Mouse (Mus musculus): ENCODE measurements at regions not wholly inside any gene's neighbourhood (a gene's known extent, or its start where the extent isn't known, plus 50 kb on each side); places are given as distances from the start of the nearest gene placed in this dataset.

DNA sequence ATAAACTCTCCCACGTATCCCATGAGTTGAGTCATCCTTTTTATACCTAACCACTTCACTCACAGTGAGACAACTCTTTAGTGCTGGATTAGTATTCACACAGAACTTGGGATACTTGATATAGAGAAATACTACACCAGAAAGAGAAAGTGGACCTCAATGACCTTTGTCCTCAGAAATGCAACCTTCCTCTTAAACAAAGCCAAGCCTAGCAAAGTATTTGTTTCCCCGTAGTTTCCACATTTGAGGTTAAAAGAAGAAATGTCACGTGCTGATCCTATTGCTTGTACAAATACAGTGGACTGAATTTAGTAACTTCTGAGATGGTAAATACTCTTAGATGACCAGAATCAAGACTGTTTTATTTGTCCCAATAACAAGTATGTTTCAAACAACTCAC, 464.8 kb downstream of the Klf5 start:
- no peak overlapping the region for H3K4me3 ChIP-seq (ENCODE audit: low read depth, low read length)
- H3K9me3 ChIP-seq (ENCODE audit: control insufficient read depth, low read length), result no peaks in the 10 kb centered on the region
- H3K27me3 ChIP-seq (ENCODE audit: control insufficient read depth, insufficient read depth, low read length), result no peaks in the 10 kb centered on the region
- no peak overlapping the region for H3K4me2 ChIP-seq (ENCODE audit: low read depth)
- DNase-seq (ENCODE audit: low spot score), result no peak
- ATAC-seq (ENCODE audit: insufficient read depth, low FRiP score, low TSS enrichment), result no peak
- H3K9ac ChIP-seq (ENCODE audit: low read length), result no peak overlapping the region
- 82% methylated on average over 3 of the region's 3 CpGs for WGBS
- H3K36me3 ChIP-seq (ENCODE audit: control insufficient read depth, insufficient read depth, low read length), result no peaks in the 10 kb centered on the region
- no peaks in the 10 kb centered on the region for H3K4me1 ChIP-seq (ENCODE audit: control insufficient read depth, insufficient read depth, low read length)
- H3K27ac ChIP-seq (ENCODE audit: low read depth, low read length), result no peak overlapping the region

DNA sequence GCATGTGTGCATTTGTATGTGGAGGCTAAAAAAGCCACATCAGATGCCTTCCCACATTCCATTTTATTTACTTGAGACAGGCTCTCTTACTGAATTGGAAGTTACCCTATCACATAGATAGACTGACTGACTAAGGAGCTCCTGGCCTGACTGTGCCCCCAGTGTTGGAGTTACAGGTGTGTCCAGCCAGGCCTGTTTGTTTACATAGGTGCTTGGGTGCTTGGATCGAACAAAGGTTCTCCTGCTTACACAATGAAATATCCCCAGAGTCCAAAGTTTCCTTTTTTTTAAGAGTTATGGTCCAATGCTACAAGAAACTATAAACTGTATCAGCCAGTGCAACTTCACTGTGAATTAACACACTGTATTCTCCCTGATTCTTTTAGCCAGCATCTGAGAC, 472.5 kb downstream of the Klf5 start:
- H3K9me3 ChIP-seq (ENCODE audit: control insufficient read depth, low read length), result no peaks in the 10 kb centered on the region
- H3K4me2 ChIP-seq (ENCODE audit: low read depth), result no peak overlapping the region
- H3K4me1 ChIP-seq (ENCODE audit: control insufficient read depth, insufficient read depth, low read length), result no peaks in the 10 kb centered on the region
- H3K4me3 ChIP-seq (ENCODE audit: low read depth, low read length), result no peak overlapping the region
- H3K27me3 ChIP-seq (ENCODE audit: control insufficient read depth, insufficient read depth, low read length), result no peaks in the 10 kb centered on the region
- no peak overlapping the region for H3K27ac ChIP-seq (ENCODE audit: low read depth, low read length)
- no peaks in the 10 kb centered on the region for H3K36me3 ChIP-seq (ENCODE audit: control insufficient read depth, insufficient read depth, low read length)
- ATAC-seq (ENCODE audit: insufficient read depth, low FRiP score, low TSS enrichment) (no peak), DNase-seq (ENCODE audit: low spot score) (no peak)
- 85% methylated on average over 1 of the region's 1 CpGs for WGBS
- no peak overlapping the region for H3K9ac ChIP-seq (ENCODE audit: low read length)

DNA sequence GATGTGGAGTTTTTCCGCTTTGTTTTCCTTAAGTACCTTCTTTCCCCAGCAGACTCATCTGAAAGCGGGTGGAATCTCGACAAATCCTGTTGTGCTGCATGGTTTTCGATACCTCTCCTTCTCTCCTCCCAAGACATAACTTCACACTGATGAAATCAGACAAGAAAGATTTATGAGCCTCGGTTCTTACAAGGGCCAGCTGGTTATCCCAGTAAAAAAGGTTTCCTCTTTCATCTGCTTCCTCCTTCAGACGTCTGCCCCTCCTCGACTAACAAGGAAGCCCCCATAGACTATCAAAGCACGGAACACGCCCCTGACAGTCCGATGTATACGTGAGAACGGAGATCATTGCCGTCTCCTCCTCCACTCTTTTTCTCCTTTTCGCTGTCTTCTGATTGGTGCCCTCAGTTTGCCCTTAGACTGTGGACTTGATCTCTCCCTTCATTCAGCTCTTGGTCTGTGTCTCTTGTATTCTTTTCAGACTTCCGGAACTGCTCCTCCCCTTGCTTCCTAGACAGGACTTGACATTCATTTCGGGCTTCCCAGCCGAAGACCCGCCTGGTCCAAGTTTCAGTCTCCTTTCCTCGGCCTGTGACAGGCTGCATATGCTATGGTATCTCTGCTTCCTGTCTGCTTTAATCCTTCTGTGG, 474.4 kb downstream of the Klf5 start:
- H3K9ac ChIP-seq (ENCODE audit: low read length), result no peak overlapping the region
- no peaks in the 10 kb centered on the region for H3K4me1 ChIP-seq (ENCODE audit: control insufficient read depth, insufficient read depth, low read length)
- DNase-seq (ENCODE audit: low spot score) (no peak), ATAC-seq (ENCODE audit: insufficient read depth, low FRiP score, low TSS enrichment) (no peak)
- H3K27me3 ChIP-seq (ENCODE audit: control insufficient read depth, insufficient read depth, low read length), result no peaks in the 10 kb centered on the region
- H3K4me3 ChIP-seq (ENCODE audit: low read depth, low read length), result no peak overlapping the region
- WGBS, result 70% methylated on average over 19 of the region's 19 CpGs
- H3K36me3 ChIP-seq (ENCODE audit: control insufficient read depth, insufficient read depth, low read length), result no peaks in the 10 kb centered on the region
- H3K4me2 ChIP-seq (ENCODE audit: low read depth), result no peak overlapping the region
- H3K27ac ChIP-seq (ENCODE audit: low read depth, low read length), result no peak overlapping the region
- H3K9me3 ChIP-seq (ENCODE audit: control insufficient read depth, low read length), result no peaks in the 10 kb centered on the region

DNA sequence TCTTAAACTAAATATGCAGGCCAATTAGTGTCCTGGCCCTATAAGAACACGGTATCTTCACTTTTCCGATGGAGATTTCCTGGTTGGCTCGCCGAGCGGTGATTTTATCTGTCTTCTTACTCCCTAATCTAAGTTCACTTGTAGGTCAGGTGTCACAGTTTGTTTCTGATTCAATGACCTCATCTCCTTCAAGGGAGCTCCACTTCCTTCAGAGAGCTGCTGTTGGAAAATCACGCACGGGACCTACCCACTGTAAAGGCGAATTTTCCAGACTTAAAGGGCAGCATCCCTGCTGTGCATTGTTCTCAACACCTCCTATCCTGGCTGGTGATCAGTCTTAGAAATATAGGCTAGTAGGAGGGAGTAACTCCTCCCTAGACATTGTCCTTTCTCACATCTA, 480.0 kb downstream of the Klf5 start:
- Histone ChIP-seq H3K4me1 (ENCODE audit: control insufficient read depth, insufficient read depth, low read length) (no peaks in the 10 kb centered on the region), H3K4me3 (ENCODE audit: low read depth, low read length) (no peak overlapping the region), H3K27ac (ENCODE audit: low read depth, low read length) (no peak overlapping the region), H3K27me3 (ENCODE audit: control insufficient read depth, insufficient read depth, low read length) (no peaks in the 10 kb centered on the region), H3K4me2 (ENCODE audit: low read depth) (no peak overlapping the region), H3K9me3 (ENCODE audit: control insufficient read depth, low read length) (no peaks in the 10 kb centered on the region), H3K36me3 (ENCODE audit: control insufficient read depth, insufficient read depth, low read length) (no peaks in the 10 kb centered on the region), H3K9ac (ENCODE audit: low read length) (no peak overlapping the region)
- ATAC-seq (ENCODE audit: insufficient read depth, low FRiP score, low TSS enrichment) (no peak), DNase-seq (ENCODE audit: low spot score) (no peak)
- WGBS, result 54% methylated on average over 8 of the region's 8 CpGs

DNA sequence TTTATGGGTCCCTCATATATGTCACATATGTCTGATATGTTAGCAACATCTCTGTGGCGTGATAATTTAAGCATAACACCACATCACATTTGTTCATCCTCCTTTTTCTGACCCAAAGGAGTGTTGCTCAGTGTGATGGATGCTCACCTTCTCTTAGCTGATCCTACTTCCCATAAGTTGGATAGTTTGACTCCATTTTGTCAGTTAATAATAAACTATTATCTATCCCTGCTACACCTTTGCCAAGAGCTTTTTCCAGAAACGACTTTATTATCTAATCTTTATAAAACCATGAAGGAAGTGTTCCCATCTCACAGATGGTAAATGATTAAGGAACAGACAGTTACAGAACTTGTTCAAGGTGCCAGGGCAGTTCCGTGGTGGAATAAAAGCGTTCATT, 480.5 kb downstream of the Klf5 start:
- 82% methylated on average over 4 of the region's 4 CpGs for WGBS
- H3K4me3 ChIP-seq (ENCODE audit: low read depth, low read length), result no peak overlapping the region
- no peak for DNase-seq (ENCODE audit: low spot score)
- no peaks in the 10 kb centered on the region for H3K27me3 ChIP-seq (ENCODE audit: control insufficient read depth, insufficient read depth, low read length)
- no peaks in the 10 kb centered on the region for H3K4me1 ChIP-seq (ENCODE audit: control insufficient read depth, insufficient read depth, low read length)
- no peak overlapping the region for H3K9ac ChIP-seq (ENCODE audit: low read length)
- no peak overlapping the region for H3K27ac ChIP-seq (ENCODE audit: low read depth, low read length)
- no peak overlapping the region for H3K4me2 ChIP-seq (ENCODE audit: low read depth)
- ATAC-seq (ENCODE audit: insufficient read depth, low FRiP score, low TSS enrichment), result no peak
- H3K9me3 ChIP-seq (ENCODE audit: control insufficient read depth, low read length), result no peaks in the 10 kb centered on the region
- no peaks in the 10 kb centered on the region for H3K36me3 ChIP-seq (ENCODE audit: control insufficient read depth, insufficient read depth, low read length)

DNA sequence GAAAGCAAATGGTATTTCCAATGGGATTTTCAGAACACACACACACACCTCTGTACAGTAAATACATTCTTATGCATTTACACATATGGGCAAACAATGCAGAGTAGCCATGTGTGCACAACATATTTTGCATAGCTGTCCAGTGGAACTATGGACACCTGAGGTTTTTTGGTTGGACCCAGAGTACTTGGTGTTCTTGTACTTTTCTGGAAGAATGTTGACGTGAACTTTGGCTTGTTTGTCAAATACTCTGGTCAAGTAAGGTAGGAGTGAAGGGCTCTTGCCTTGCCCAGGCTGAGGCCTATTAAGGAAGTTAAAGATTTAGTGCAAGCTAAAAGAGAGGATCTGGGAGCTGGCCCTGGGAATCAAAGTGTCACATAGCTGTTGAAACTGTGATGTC, 485.2 kb downstream of the Klf5 start:
- no peaks in the 10 kb centered on the region for H3K4me1 ChIP-seq (ENCODE audit: control insufficient read depth, insufficient read depth, low read length)
- DNase-seq (ENCODE audit: low spot score) (no peak), ATAC-seq (ENCODE audit: insufficient read depth, low FRiP score, low TSS enrichment) (no peak)
- H3K36me3 ChIP-seq (ENCODE audit: control insufficient read depth, insufficient read depth, low read length), result no peaks in the 10 kb centered on the region
- 95% methylated on average over 1 of the region's 1 CpGs for WGBS
- H3K9me3 ChIP-seq (ENCODE audit: control insufficient read depth, low read length), result no peaks in the 10 kb centered on the region
- H3K27me3 ChIP-seq (ENCODE audit: control insufficient read depth, insufficient read depth, low read length), result no peaks in the 10 kb centered on the region
- no peak overlapping the region for H3K9ac ChIP-seq (ENCODE audit: low read length)
- no peak overlapping the region for H3K4me3 ChIP-seq (ENCODE audit: low read depth, low read length)
- no peak overlapping the region for H3K4me2 ChIP-seq (ENCODE audit: low read depth)
- H3K27ac ChIP-seq (ENCODE audit: low read depth, low read length), result no peak overlapping the region

DNA sequence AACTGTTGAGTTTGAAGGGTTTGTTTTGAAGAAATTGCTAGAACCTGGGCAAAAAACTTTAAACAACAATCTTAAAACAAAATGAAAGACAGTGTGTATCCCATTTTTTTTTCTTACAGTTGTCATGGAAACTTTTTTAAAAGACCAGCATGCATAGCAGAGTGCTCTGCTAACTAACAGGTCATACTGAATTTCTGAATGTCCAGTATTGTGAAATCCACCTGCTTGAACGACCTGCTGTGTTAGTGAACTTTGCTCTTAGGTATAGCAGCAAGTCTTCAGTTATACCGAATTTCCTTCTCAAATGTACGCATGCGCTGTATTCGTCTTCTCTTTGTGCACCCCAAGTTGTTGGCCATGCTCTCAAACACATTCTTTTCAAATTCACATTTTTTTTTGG, 486.6 kb downstream of the Klf5 start:
- H3K36me3 ChIP-seq (ENCODE audit: control insufficient read depth, insufficient read depth, low read length), result no peaks in the 10 kb centered on the region
- no peaks in the 10 kb centered on the region for H3K27me3 ChIP-seq (ENCODE audit: control insufficient read depth, insufficient read depth, low read length)
- no peak for DNase-seq (ENCODE audit: low spot score)
- H3K4me3 ChIP-seq (ENCODE audit: low read depth, low read length), result no peak overlapping the region
- no peak overlapping the region for H3K9ac ChIP-seq (ENCODE audit: low read length)
- 93% methylated on average over 5 of the region's 5 CpGs for WGBS
- H3K4me1 ChIP-seq (ENCODE audit: control insufficient read depth, insufficient read depth, low read length), result no peaks in the 10 kb centered on the region
- ATAC-seq (ENCODE audit: insufficient read depth, low FRiP score, low TSS enrichment), result no peak
- H3K9me3 ChIP-seq (ENCODE audit: control insufficient read depth, low read length), result no peaks in the 10 kb centered on the region
- no peak overlapping the region for H3K27ac ChIP-seq (ENCODE audit: low read depth, low read length)
- no peak overlapping the region for H3K4me2 ChIP-seq (ENCODE audit: low read depth)

DNA sequence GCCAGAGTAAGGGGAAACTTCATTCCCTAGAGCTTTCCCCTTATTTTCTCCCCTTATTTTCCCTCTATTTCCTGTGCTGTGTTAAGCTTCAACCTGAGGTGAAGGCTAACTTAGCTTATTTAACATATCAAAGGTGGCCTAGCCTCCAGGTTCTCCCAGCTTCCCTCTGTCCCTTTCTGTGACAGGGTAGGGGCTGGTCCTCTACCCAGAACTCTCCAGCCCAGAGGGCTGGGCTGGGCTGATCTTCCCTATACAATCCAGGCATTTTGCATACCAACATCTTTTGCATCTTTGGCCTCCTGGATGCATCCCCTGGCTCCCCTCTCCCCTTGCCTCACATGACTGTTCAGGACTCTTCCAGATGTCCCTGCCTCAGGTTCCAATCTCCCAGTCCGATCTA, 487.9 kb downstream of the Klf5 start:
- H3K27me3 ChIP-seq (ENCODE audit: control insufficient read depth, insufficient read depth, low read length), result no peaks in the 10 kb centered on the region
- H3K4me3 ChIP-seq (ENCODE audit: low read depth, low read length), result no peak overlapping the region
- no peak overlapping the region for H3K27ac ChIP-seq (ENCODE audit: low read depth, low read length)
- no peaks in the 10 kb centered on the region for H3K4me1 ChIP-seq (ENCODE audit: control insufficient read depth, insufficient read depth, low read length)
- ATAC-seq (ENCODE audit: insufficient read depth, low FRiP score, low TSS enrichment) (no peak), DNase-seq (ENCODE audit: low spot score) (no peak)
- H3K4me2 ChIP-seq (ENCODE audit: low read depth), result no peak overlapping the region
- H3K9ac ChIP-seq (ENCODE audit: low read length), result no peak overlapping the region
- no peaks in the 10 kb centered on the region for H3K36me3 ChIP-seq (ENCODE audit: control insufficient read depth, insufficient read depth, low read length)
- WGBS, result 100% methylated on average over 1 of the region's 1 CpGs
- H3K9me3 ChIP-seq (ENCODE audit: control insufficient read depth, low read length), result no peaks in the 10 kb centered on the region

DNA sequence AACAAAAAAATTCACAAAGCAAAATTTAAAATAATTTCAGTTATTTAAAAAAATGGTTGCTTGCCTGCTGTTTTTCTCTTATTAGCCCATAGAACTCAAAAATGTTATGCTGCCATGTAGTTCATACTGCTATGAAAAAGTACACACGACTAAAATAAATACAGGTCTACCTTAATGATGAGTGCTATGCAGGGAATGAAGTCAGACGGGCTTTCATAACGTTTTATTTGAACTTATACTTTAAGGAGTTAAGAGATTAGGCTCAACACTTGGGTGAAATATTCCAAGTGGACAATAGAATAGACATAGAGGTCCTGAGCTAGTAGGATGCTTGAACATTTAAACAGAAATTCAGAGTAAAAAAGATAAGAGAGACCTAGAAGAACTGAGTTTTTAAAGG, 489.7 kb downstream of the Klf5 start:
- Histone ChIP-seq H3K9me3 (ENCODE audit: control insufficient read depth, low read length) (no peaks in the 10 kb centered on the region), H3K4me2 (ENCODE audit: low read depth) (no peak overlapping the region), H3K27ac (ENCODE audit: low read depth, low read length) (no peak overlapping the region), H3K4me3 (ENCODE audit: low read depth, low read length) (no peak overlapping the region), H3K36me3 (ENCODE audit: control insufficient read depth, insufficient read depth, low read length) (no peaks in the 10 kb centered on the region), H3K4me1 (ENCODE audit: control insufficient read depth, insufficient read depth, low read length) (no peaks in the 10 kb centered on the region), H3K9ac (ENCODE audit: low read length) (no peak overlapping the region), H3K27me3 (ENCODE audit: control insufficient read depth, insufficient read depth, low read length) (no peaks in the 10 kb centered on the region)
- no peak for DNase-seq (ENCODE audit: low spot score)
- no peak for ATAC-seq (ENCODE audit: insufficient read depth, low FRiP score, low TSS enrichment)
- WGBS, result 88% methylated on average over 3 of the region's 3 CpGs

Data from neural tube, embryonic 11.5 days (tissue).